Mouse (Mus musculus): ENCODE measurements at regions not wholly inside any gene's neighbourhood (a gene's known extent, or its start where the extent isn't known, plus 50 kb on each side); places are given as distances from the start of the nearest gene placed in this dataset.

DNA sequence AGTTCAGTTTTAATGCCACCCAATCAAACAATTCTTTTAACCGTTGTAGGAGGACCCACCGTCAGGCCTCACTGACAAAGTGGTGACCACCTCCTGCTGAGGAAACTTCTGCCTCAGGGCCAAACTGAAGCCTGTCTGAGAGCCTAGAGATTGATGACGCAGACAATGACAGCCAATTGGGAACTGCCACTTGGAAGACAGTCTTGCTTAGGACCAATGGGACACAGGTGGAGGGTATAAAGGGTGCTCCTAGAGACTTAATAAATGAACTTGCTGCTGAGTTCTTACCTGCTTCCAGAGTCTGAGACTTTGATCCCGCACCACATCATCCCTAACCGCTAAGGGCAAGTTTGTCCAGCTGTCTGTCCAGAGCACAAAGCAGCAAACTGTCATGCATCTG, 80.0 kb downstream of the Tbx4 start:
- no peaks in the 10 kb centered on the region for H3K4me1 ChIP-seq (ENCODE audit: control insufficient read depth, insufficient read depth, low read length)
- no peaks in the 10 kb centered on the region for H3K27me3 ChIP-seq (ENCODE audit: control insufficient read depth, insufficient read depth, low read length)
- WGBS (ENCODE audit: insufficient replicate concordance), result 73% methylated on average over 5 of the region's 5 CpGs
- no peak overlapping the region for H3K4me2 ChIP-seq
- H3K4me3 ChIP-seq (ENCODE audit: low read depth, low read length), result no peak overlapping the region
- H3K9ac ChIP-seq (ENCODE audit: low read depth, low read length), result no peak overlapping the region
- no peaks in the 10 kb centered on the region for H3K9me3 ChIP-seq (replicated peaks; ENCODE audit: control insufficient read depth, low read length)
- no peak overlapping the region for H3K27ac ChIP-seq (ENCODE audit: low read depth, low read length)
- ATAC-seq (replicated peaks; ENCODE audit: insufficient number of reproducible peaks, low FRiP score, low TSS enrichment), result no peak
- no peaks in the 10 kb centered on the region for H3K36me3 ChIP-seq (ENCODE audit: control insufficient read depth, insufficient read depth, low read length)

GRCm38 (mm10) chr11:85970287-85970686, 84.1 kb downstream of the Tbx4 start:
- Histone ChIP-seq H3K4me3 (ENCODE audit: low read depth, low read length) (no peak overlapping the region), H3K27ac (ENCODE audit: low read depth, low read length) (no peak overlapping the region), H3K9ac (ENCODE audit: low read depth, low read length) (no peak overlapping the region), H3K4me1 (ENCODE audit: control insufficient read depth, insufficient read depth, low read length) (no peaks in the 10 kb centered on the region), H3K9me3 (replicated peaks; ENCODE audit: control insufficient read depth, low read length) (no peaks in the 10 kb centered on the region), H3K4me2 (no peak overlapping the region), H3K36me3 (ENCODE audit: control insufficient read depth, insufficient read depth, low read length) (no peaks in the 10 kb centered on the region), H3K27me3 (ENCODE audit: control insufficient read depth, insufficient read depth, low read length) (no peaks in the 10 kb centered on the region)
- no peak for ATAC-seq (replicated peaks; ENCODE audit: insufficient number of reproducible peaks, low FRiP score, low TSS enrichment)
- 65% methylated on average over 2 of the region's 2 CpGs for WGBS (ENCODE audit: insufficient replicate concordance)

DNA sequence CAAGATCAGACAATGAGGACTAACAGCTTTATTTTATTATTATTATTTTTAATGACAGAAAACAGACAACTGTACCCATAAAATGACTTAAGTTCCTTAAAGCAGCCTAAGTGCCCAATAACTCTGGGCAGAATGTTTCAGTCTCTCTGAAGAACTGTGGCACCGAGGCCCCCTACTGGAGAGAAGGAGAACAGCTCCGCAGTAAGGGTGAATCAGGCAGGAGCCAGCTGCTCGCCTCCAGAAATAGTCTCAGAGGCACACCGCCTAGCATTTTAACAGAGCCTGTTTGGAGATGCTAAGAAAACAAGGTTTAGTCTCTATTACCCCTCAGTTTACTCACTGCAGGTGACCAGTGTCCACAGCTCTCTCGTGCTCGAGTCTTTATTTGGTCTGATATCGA, 86.2 kb downstream of the Tbx4 start:
- Histone ChIP-seq H3K4me1 (ENCODE audit: control insufficient read depth, insufficient read depth, low read length) (no peaks in the 10 kb centered on the region), H3K4me3 (ENCODE audit: low read depth, low read length) (no peak overlapping the region), H3K9me3 (replicated peaks; ENCODE audit: control insufficient read depth, low read length) (no peaks in the 10 kb centered on the region), H3K27ac (ENCODE audit: low read depth, low read length) (no peak overlapping the region), H3K4me2 (no peak overlapping the region), H3K27me3 (ENCODE audit: control insufficient read depth, insufficient read depth, low read length) (no peaks in the 10 kb centered on the region), H3K36me3 (ENCODE audit: control insufficient read depth, insufficient read depth, low read length) (no peaks in the 10 kb centered on the region), H3K9ac (ENCODE audit: low read depth, low read length) (no peak overlapping the region)
- no peak for ATAC-seq (replicated peaks; ENCODE audit: insufficient number of reproducible peaks, low FRiP score, low TSS enrichment)
- 22% methylated on average over 7 of the region's 7 CpGs for WGBS (ENCODE audit: insufficient replicate concordance)

DNA sequence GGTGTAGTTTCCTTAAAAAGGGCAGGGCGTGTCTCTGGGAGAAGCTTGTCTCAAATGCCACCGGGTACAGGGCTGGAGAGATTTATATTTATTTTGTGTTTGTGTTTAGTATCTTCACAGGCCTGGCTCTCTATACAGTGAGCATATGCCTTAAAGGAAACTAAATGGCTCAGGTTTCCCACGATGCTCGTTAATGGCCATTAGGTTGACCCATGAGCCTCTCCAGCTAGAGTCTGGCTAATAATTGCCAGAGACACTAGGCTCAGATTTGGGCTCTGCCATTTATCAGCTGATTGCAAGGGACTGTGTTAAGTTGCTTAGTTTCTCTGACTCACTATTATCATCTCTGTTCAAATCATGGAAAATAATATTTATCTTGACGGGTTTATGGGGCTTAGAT, 87.5 kb downstream of the Tbx4 start:
- no peaks in the 10 kb centered on the region for H3K36me3 ChIP-seq (ENCODE audit: control insufficient read depth, insufficient read depth, low read length)
- no peak overlapping the region for H3K27ac ChIP-seq (ENCODE audit: low read depth, low read length)
- 70% methylated on average over 5 of the region's 5 CpGs for WGBS (ENCODE audit: insufficient replicate concordance)
- no peak overlapping the region for H3K4me2 ChIP-seq
- no peaks in the 10 kb centered on the region for H3K4me1 ChIP-seq (ENCODE audit: control insufficient read depth, insufficient read depth, low read length)
- no peak for ATAC-seq (replicated peaks; ENCODE audit: insufficient number of reproducible peaks, low FRiP score, low TSS enrichment)
- no peaks in the 10 kb centered on the region for H3K9me3 ChIP-seq (replicated peaks; ENCODE audit: control insufficient read depth, low read length)
- no peaks in the 10 kb centered on the region for H3K27me3 ChIP-seq (ENCODE audit: control insufficient read depth, insufficient read depth, low read length)
- no peak overlapping the region for H3K4me3 ChIP-seq (ENCODE audit: low read depth, low read length)
- no peak overlapping the region for H3K9ac ChIP-seq (ENCODE audit: low read depth, low read length)

GRCm38 (mm10) chr11:85976693-85977434, 90.6 kb downstream of the Tbx4 start:
- no peak overlapping the region for H3K4me2 ChIP-seq
- no peak overlapping the region for H3K4me3 ChIP-seq (ENCODE audit: low read depth, low read length)
- ATAC-seq (replicated peaks; ENCODE audit: insufficient number of reproducible peaks, low FRiP score, low TSS enrichment), result no peak
- no peaks in the 10 kb centered on the region for H3K9me3 ChIP-seq (replicated peaks; ENCODE audit: control insufficient read depth, low read length)
- 75% methylated on average over 18 of the region's 18 CpGs for WGBS (ENCODE audit: insufficient replicate concordance)
- no peaks in the 10 kb centered on the region for H3K4me1 ChIP-seq (ENCODE audit: control insufficient read depth, insufficient read depth, low read length)
- no peaks in the 10 kb centered on the region for H3K27me3 ChIP-seq (ENCODE audit: control insufficient read depth, insufficient read depth, low read length)
- H3K36me3 ChIP-seq (ENCODE audit: control insufficient read depth, insufficient read depth, low read length), result no peaks in the 10 kb centered on the region
- H3K27ac ChIP-seq (ENCODE audit: low read depth, low read length), result no peak overlapping the region
- no peak overlapping the region for H3K9ac ChIP-seq (ENCODE audit: low read depth, low read length)

DNA sequence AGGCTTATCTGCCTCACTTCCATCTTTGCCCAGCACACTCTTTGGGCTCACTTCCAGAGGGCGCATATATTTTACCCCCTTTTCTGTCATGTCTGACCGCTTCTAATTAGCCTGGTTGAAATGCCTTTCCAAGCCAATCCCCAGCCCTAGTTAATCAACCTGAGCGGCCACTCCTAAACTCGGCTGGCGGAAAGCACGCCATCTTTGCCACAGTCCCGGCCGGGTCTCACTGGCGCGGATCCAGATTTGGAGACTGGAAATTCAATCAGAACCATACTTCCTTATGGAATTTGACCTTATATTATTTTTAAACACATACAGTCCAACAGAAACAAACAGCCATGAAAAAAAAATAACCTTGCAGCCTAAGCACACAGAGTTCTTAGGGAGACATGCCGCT, 94.2 kb downstream of the Tbx4 start:
- Histone ChIP-seq H3K4me3 (ENCODE audit: low read depth, low read length) (no peak overlapping the region), H3K4me1 (ENCODE audit: control insufficient read depth, insufficient read depth, low read length) (no peaks in the 10 kb centered on the region), H3K4me2 (no peak overlapping the region), H3K36me3 (ENCODE audit: control insufficient read depth, insufficient read depth, low read length) (no peaks in the 10 kb centered on the region), H3K27ac (ENCODE audit: low read depth, low read length) (no peak overlapping the region), H3K9ac (ENCODE audit: low read depth, low read length) (no peak overlapping the region), H3K9me3 (replicated peaks; ENCODE audit: control insufficient read depth, low read length) (no peaks in the 10 kb centered on the region), H3K27me3 (ENCODE audit: control insufficient read depth, insufficient read depth, low read length) (no peaks in the 10 kb centered on the region)
- ATAC-seq (replicated peaks; ENCODE audit: insufficient number of reproducible peaks, low FRiP score, low TSS enrichment), result no peak
- WGBS (ENCODE audit: insufficient replicate concordance), result 82% methylated on average over 11 of the region's 11 CpGs

DNA sequence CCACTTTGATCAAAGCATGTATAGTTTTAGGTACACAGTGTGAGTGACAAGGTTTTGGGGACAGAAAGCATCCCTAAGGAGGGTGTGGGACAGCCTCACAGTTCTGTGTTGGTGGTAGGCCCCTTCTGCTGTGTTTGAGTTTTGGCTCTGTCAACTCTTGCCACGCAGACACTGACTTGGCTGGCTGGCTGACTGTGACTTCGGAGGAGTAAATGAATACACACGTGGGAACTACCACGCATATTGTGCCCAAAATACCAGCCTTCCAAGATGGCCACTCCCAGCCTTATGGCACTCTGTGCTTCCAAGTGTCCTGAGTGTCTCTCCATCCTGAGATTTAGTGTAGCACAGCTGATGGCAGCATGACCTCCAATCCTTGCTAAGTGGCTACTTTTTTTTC, 95.3 kb downstream of the Tbx4 start:
- H3K9ac ChIP-seq (ENCODE audit: low read depth, low read length), result no peak overlapping the region
- no peak overlapping the region for H3K27ac ChIP-seq (ENCODE audit: low read depth, low read length)
- no peak overlapping the region for H3K4me3 ChIP-seq (ENCODE audit: low read depth, low read length)
- no peaks in the 10 kb centered on the region for H3K27me3 ChIP-seq (ENCODE audit: control insufficient read depth, insufficient read depth, low read length)
- no peak overlapping the region for H3K4me2 ChIP-seq
- no peaks in the 10 kb centered on the region for H3K36me3 ChIP-seq (ENCODE audit: control insufficient read depth, insufficient read depth, low read length)
- no peaks in the 10 kb centered on the region for H3K9me3 ChIP-seq (replicated peaks; ENCODE audit: control insufficient read depth, low read length)
- 80% methylated on average over 4 of the region's 4 CpGs for WGBS (ENCODE audit: insufficient replicate concordance)
- no peak for ATAC-seq (replicated peaks; ENCODE audit: insufficient number of reproducible peaks, low FRiP score, low TSS enrichment)
- H3K4me1 ChIP-seq (ENCODE audit: control insufficient read depth, insufficient read depth, low read length), result no peaks in the 10 kb centered on the region

- WGBS (ENCODE audit: insufficient replicate concordance), result 73% methylated on average over 8 of the region's 8 CpGs
- peaks cover 4% of the 10 kb centered on the region for H3K27me3 ChIP-seq (ENCODE audit: control insufficient read depth, insufficient read depth, low read length)
- no peaks in the 10 kb centered on the region for H3K9me3 ChIP-seq (replicated peaks; ENCODE audit: control insufficient read depth, low read length)
- no peak for ATAC-seq (replicated peaks; ENCODE audit: insufficient number of reproducible peaks, low FRiP score, low TSS enrichment)
- no peaks in the 10 kb centered on the region for H3K36me3 ChIP-seq (ENCODE audit: control insufficient read depth, insufficient read depth, low read length)
- no peak overlapping the region for H3K4me2 ChIP-seq
- no peak overlapping the region for H3K4me3 ChIP-seq (ENCODE audit: low read depth, low read length)
- no peak overlapping the region for H3K27ac ChIP-seq (ENCODE audit: low read depth, low read length)
- no peaks in the 10 kb centered on the region for H3K4me1 ChIP-seq (ENCODE audit: control insufficient read depth, insufficient read depth, low read length)
- H3K9ac ChIP-seq (ENCODE audit: low read depth, low read length), result no peak overlapping the region
Measured at GRCm38 (mm10) chr11:85986338-85986737, 100.1 kb downstream of the Tbx4 start.

DNA sequence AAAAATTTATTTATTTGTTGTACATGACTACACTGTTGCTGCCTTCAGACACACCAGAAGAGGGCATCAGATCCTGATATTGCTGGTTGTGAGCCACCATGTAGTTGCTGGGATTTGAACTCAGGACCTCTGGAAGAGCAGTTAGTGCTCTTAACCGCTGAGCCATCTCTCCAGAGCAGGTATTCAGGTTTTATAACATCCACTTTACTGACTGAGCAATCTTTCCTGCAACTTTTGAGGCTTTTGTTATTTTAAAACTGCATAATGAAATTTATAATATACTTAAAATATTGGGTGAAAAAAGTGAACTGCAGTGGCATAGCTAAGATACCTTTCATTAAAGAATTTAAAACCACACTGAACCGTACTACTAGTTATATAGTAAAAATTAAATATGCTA, 101.0 kb downstream of the Tbx4 start:
- no peak overlapping the region for H3K9ac ChIP-seq (ENCODE audit: low read depth, low read length)
- no peak overlapping the region for H3K4me2 ChIP-seq
- H3K27ac ChIP-seq (ENCODE audit: low read depth, low read length), result no peak overlapping the region
- no peaks in the 10 kb centered on the region for H3K9me3 ChIP-seq (replicated peaks; ENCODE audit: control insufficient read depth, low read length)
- no peaks in the 10 kb centered on the region for H3K36me3 ChIP-seq (ENCODE audit: control insufficient read depth, insufficient read depth, low read length)
- 82% methylated on average over 2 of the region's 2 CpGs for WGBS (ENCODE audit: insufficient replicate concordance)
- no peak for ATAC-seq (replicated peaks; ENCODE audit: insufficient number of reproducible peaks, low FRiP score, low TSS enrichment)
- no peak overlapping the region for H3K4me3 ChIP-seq (ENCODE audit: low read depth, low read length)
- H3K4me1 ChIP-seq (ENCODE audit: control insufficient read depth, insufficient read depth, low read length), result no peaks in the 10 kb centered on the region
- H3K27me3 ChIP-seq (ENCODE audit: control insufficient read depth, insufficient read depth, low read length), result peaks cover 4% of the 10 kb centered on the region
